Comparison of ENCODE assay signal across 20 mouse cellular contexts in the genomic region with DNA sequence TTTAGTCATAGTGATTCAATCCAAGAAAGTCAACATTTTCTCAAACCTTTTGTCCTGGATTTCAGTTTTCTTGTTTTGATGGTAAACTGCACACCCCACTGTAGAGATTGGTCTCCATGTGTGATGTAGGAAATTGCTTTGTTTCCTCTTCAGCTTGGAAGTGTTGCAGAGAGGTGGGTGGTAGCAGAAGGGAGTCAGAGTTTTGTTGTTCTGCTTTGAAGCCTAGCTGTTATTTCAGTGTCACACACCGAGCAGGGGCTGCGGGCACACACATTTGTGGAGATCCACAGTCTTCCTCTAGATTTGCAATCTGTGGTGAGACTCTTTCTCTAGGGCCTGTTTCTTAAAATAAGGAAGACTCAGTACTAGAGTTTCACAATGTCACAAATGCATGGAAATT. TPM values are rescaled to one million over a fixed set of nuclear protein-coding genes. Genes with fewer than 3 reads are reported as not detected.
"Had no signal": no experiment of that assay in that cellular context is flagged by ENCODE, and none has a peak within 500 bp of the region (broad histone marks: within the 10 kb centered on the region; RNA-seq: fewer than 3 reads in every experiment).

No protein-coding gene starts in this region.

- DNase-seq: gastrocnemius, adult 2 months; gastrocnemius, postnatal 10 days; gastrocnemius, postnatal 25 days; heart, adult 18-20 months; heart, postnatal 10 days; heart, postnatal 4 days; kidney, adult 18-20 months; kidney, adult 8-10 months; kidney, postnatal 10 days; kidney, postnatal 25 days; kidney, postnatal 4 days; liver; liver, embryonic 13.5 days had no signal

- ATAC-seq: forebrain, embryonic 16.5 days; hindbrain, embryonic 16.5 days; inflammation-experienced regulatory T-cells, adult 6 months; intestine, embryonic 15.5 days; intestine, postnatal 0 days had no signal

RNA-seq across cellular contexts. Expression of a gene that starts 8.0 kb away (rescaled TPM):
- total RNA-seq: gastrocnemius, adult 2 months; gastrocnemius, postnatal 25 days; granulocyte monocyte progenitor cell, adult 5-6 weeks had no signal
- polyA plus RNA-seq: inflammation-experienced regulatory T-cells, adult 6 months; limb, embryonic 10.5 days had no signal
